Mouse (Mus musculus) layer of hippocampus, adult 9-11 months (tissue): ENCODE measurements around the gene Olfr1353.
"Not testable (repeated sequence)": the region's sequence is repeated elsewhere in the genome, so short reads cannot be mapped to it uniquely, and the experiment has no call there.

Experiments
- DNase-seq: peaks from one replicate; pipeline ENCODE4 v3.0.0; 2022

Olfr1353 gene

DNA sequence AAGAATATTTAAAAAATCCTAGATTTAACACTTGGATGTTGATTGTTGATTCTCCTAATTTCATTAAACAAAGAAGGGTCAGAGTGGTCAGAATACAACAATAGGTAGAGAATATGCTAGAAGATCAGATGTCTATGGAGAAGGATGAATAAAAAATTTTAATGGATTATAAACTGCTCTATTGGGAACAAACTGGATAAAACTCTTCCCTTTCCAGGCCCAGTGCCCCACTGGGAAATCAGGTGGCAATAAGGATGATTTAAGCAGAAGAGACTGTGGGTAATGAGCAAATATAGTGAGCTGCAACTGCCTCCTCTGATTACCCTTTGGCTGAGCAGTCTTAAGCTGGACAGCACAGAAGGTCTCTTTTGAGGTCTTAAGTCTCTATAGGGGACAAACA, at the start of gene Olfr1353:
Gene Olfr1353, plus strand, starts transcription at position 301 of the 400 bp plus-strand sequence.
- not testable (repeated sequence) for DNase-seq

DNA sequence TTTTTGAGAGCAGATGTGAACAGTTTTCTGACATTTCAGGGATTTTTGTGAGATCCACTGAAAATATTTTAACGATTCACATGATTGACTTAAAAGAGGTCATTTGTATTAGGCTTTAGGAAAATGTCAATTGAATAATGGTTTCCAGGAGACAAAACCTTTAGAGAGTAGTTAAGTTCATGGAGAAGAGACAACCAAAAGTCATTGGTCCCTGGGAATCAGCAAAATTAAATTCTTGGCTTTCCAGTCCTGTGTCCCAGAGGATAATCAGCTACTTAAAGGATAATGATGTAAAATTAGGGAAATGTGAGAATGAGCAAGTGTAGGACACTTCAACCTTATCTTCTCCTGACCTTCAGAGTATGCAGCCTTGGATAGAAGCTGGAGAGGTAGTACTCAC, 12.8 kb upstream of the Olfr1353 start, which contains the start of gene Olfr8:
Gene Olfr8, plus strand, starts transcription at position 301 of the 400 bp plus-strand sequence.
- DNase-seq = not testable (repeated sequence)

DNA sequence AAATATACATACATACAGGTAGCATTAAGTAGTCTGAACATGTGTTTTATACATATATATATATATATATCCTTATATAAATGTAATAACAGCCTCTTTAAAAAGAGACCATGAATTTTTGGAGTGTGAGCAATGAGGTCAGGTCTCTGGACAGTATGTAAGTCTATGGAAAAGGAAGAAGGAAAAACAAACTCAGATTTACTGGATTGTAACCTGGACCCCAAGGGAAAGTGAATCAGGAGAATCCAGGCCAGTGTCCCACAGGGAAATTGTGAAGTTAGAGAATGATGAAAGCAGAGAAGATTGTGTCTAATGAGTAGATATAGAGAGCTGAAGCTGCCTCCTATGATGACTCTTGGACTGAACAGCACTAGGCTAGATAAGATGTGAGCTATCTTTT, 17.6 kb downstream of the Olfr1353 start, which contains the start of gene Olfr1352:
Gene Olfr1352, plus strand, starts transcription at position 301 of the 400 bp plus-strand sequence.
- DNase-seq = no peak

DNA sequence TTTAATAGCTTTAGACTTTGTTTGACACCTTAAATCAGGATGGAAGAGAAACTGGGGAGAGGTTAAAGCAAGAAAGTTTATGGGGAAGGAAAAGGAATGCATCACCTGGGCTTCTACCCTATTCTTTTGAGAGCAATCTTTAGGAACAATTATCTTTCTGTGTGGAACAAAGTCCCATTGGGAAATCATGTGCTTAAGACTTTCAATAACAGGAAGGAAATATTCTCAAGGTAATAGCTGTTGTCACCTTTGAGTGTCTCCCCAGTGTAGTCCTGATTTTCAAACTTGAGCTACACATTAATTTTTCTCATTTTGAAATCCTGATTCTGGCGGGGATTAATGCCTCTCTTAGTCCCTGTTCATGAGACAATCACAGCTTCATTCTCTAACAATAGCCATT, 49.1 kb downstream of the Olfr1353 start, which contains the start of gene Olfr1351:
Gene Olfr1351, plus strand, starts transcription at position 301 of the 400 bp plus-strand sequence.
- DNase-seq = no peak
